Mouse (Mus musculus) frontal cortex, adult (tissue): ENCODE data around the gene Gfod2.

ENCODE experiments used
- ATAC-seq: cut with Nextera tagmentation; 2 replicates; pipeline ENCODE4 v1.9.2; 2017; ENCODE audit warnings: mild to moderate bottlenecking, moderate library complexity, mixed read lengths; ENCODE audit not compliant: low TSS enrichment

Gfod2 gene

DNA sequence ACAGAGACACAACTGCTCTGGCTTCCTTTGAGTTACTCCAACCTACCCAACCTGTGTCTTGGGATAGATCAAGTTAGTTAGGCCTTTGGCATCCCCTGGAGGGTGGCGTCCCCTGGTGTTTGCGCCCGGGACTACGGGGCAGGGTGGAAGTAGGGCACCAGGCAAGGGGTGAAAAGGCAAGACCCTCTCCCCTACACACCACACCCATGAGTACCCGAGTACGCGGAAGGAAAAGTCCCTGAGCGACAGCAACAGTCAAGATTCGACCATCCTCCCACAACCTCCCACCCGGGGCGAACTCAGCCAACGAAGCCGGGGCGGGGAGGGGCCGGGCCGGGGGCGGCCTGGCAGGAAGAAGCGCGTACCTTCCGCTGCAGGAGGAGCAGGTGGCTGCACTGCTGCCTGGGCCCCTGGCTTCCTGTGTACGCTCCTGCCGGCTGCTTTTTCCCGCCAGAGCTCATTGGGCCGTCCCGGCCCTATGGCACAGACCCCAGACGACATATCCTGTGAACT, 72.6 kb downstream of the Gfod2 start, which contains the start of gene Carmil2:
Gene Carmil2 (plus strand): TSS at position 479 of the 513 bp plus-strand sequence.
- ATAC-seq = peak; percentile 27; the same call in 1 of the 2 replicates

DNA sequence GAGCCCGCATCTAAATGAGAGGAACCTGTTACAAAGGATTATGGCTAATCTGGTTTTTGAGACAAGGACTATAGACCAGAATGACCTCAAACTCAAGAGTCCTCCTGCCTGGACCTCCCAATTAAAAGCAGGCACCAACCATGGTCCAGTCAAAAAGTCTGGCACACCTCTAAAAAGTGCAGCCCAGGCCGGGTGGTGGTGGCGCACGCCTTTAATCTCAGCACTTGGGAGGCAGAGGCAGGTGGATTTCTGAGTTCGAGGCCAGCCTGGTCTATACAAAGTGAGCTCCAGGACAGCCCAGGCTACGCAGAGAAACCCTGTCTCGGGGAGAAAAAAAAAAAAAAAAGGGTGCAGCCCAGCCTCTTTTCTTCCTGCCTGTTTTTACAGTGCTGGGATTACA, 73.1 kb downstream of the Gfod2 start:
- no peak for ATAC-seq

DNA sequence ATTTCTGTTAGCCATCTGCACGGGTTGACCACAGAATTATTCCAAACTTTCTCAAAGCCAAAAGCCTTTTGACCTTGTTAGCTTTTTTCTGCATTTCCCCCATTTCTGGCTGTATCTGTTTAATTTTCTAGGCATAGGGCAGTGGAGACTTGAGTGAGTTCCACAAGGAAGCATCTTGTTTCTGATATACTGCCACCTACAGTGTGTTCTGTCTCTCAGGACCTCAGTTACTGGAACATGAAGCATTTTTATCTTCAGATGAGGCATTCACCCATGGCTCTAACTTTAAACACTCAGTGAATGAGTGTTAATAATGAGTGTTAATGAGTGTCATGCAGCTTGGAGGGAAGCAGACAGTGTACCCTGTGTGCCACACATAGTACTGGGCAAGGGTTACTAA, 80.6 kb downstream of the Gfod2 start:
- peak; percentile 68; the same call in 1 of the 2 replicates for ATAC-seq
